Mouse (Mus musculus): ENCODE data around the gene Nlrc4. TPM values are rescaled to one million over a fixed set of nuclear protein-coding genes. Genes with fewer than 3 reads are reported as not detected.

The Nlrc4 gene
- total RNA-seq, 4 experiments from 2014 or later, result 0.07 to 0.13 (median 0.07) TPM; not detected in 1

GRCm38 (mm10) chr17:74431481-74431880, 27.5 kb downstream of the Nlrc4 start:
- DNase-seq (ENCODE audit: low spot score in 2 of 2), result no peak

GRCm38 (mm10) chr17:74430074-74430473, 28.9 kb downstream of the Nlrc4 start:
- no peak for DNase-seq (ENCODE audit: low spot score in 2 of 2)

DNA sequence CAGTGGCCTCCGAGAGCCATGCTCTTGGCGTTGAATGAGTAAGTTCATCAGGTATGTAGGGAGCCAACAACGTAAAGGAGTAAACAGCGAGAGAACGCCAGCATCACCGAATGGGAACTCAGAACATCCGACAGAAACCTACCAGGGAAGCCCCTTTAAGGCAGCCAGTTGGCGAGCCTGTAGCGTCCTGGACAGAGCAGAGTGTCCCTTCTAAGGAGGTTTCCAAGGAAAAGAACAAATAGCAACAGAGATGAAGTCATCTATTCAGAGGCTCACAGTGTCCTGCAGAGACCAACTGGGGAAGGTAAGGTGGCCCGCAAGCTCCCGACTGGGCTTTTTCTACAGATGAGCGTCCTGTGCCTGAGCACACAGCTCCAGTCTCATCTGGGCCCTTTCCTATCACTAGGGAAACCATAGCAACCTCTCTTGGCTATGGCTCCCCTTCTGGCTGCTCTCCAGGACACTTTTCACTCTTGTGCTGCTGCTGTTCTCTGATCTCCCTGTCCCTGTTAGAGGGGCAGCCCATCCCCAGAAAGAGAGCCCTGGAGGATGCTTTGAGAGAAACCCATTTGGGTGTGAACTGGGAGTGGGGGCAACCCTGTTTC, 34.4 kb downstream of the Nlrc4 start:
- DNase-seq (ENCODE audit: low spot score in 2 of 2), result no peak

DNA sequence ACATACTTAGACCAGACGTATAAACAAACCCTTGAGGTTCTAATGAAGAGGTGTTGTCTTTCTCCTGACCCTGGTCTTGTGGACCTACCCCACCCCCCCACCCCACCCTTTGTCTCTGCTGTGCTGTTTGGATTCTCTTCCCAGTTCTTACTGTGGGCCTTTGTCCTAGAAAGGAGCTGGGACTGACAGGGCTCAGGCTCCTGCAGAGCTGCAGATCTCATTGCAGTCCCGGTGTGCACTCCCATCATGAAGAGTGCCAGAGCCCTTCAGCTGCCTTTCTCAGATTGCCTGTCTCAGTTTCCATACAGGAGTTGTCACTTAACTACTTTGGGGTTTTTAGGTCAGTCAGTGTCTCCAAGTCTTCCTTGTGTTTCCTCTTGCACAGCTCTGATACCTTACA, 38.3 kb downstream of the Nlrc4 start:
- DNase-seq (ENCODE audit: low spot score in 2 of 2), result peak in 1 of 2 experiments; percentile 6

DNA sequence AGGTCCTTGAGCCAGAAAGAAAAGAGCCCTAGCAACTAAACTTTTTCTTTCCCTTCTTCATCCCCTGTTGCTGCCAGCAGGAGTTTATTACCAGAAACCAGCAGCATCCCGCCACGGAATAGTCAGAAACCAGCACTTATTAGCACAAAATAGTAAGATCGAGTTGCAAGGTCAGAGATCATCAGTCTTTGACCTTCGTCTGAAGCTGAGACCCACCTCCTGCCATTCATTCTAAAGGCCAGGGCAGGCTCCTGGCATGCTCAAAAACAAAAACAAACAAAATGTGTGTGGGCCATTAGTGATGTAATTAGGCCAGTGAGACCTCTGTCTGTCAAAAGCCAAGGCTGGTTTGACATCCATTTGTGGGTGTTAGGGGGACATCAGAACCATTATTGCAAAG, 40.8 kb downstream of the Nlrc4 start:
- no peak for DNase-seq (ENCODE audit: low spot score in 2 of 2)

DNA sequence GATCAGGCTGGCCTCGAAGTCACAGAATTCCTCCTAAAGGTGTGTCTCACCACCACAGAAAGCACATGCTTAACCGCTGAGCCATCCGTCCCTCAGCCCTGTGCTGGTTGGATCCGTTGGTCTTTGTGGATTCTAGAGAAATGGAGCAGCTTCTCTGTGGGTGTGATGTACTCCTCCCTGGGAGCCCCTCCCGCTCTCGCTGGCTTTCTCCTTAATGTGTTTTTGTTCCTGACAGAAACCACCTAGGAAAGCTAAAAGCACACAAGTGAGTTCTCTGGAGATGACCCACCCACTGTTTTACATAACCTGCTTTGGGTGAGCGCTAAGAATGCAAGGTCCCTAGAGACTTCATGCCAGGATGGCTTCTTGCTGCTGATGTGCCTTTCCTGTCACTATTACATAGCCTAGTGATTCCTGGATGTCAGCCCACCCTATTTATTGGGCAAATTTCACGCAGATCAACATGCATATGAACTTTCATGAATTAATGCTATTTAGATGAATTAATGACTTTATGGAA, 42.0 kb downstream of the Nlrc4 start:
- no peak for DNase-seq (ENCODE audit: low spot score in 2 of 2)

GRCm38 (mm10) chr17:74414671-74415070, 44.3 kb downstream of the Nlrc4 start:
- no peak for DNase-seq (ENCODE audit: low spot score in 2 of 2)

DNA sequence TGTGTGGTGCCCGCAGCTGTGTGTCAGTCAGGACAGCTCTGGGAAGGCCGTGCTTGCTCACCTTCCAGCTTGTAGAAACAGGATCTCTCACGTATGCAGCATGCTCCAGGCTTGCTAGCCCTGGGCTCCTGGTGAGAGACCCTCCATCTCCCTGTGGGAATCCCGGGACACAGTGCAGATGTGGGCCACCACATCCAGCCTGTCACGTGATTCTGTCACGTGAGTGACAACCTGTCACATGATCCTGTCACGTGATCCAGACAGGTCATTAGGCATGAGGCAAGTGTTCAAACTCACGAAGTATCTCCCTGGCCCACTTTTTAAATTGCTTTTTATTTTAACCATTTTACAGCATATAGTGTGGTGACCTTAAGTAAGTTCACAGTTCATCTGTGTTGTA, 45.6 kb downstream of the Nlrc4 start:
- DNase-seq (ENCODE audit: low spot score in 2 of 2), result no peak

DNA sequence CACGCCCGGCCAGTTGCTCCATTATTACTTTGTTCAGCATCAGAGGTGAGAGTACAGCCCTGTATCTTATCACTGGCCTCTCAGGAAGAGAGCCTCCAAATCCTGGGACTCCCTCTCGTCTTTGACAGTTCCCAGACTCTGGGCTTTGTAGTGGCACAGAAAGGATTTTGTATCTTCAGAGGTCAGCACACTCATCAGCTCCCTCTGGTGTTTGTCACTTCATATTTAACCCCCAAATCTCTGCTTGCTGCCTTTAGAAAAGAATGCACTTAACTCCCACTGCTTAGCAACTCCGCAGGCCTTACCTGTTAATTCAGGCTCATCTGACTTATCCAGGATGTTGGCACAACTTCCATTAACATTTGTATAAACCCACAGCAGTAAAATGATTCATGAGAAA, 49.2 kb downstream of the Nlrc4 start:
- no peak for DNase-seq (ENCODE audit: low spot score in 2 of 2)

- no peak for DNase-seq (ENCODE audit: low spot score in 2 of 2)
Measured at GRCm38 (mm10) chr17:74406487-74406886, 52.5 kb downstream of the Nlrc4 start.

- no peak for DNase-seq (ENCODE audit: low spot score in 2 of 2)
Measured at GRCm38 (mm10) chr17:74402486-74403222, 56.3 kb downstream of the Nlrc4 start.

DNA sequence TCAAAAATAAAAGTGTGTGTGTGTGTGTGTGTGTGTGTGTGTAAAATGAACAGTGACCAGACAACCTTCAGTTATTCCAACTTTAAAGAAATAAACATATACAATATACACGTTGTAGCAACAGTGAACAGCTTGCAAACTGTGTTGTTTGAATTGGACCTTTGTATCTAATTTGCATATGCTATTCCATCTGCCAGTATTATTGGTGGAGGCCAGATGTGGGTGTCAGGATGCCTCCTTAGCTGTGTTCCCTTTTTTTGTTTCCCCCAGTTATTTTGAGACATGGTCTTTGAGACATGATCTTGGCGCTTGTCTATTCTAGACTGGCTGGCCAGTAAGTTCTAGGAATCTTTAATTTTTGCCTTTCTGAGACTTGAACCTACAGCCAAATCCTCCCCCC, 61.8 kb downstream of the Nlrc4 start:
- DNase-seq (ENCODE audit: low spot score in 2 of 2), result no peak

- no peak for DNase-seq (ENCODE audit: low spot score in 2 of 2)
Measured at GRCm38 (mm10) chr17:74396766-74397165, 62.2 kb downstream of the Nlrc4 start.

- DNase-seq (ENCODE audit: low spot score in 2 of 2), result peak; percentile 95 to 96
Measured at GRCm38 (mm10) chr17:74395383-74396065, 63.4 kb downstream of the Nlrc4 start, which contains the start of gene Slc30a6. Slc30a6 (plus strand) TSS chr17:74395608.

DNA sequence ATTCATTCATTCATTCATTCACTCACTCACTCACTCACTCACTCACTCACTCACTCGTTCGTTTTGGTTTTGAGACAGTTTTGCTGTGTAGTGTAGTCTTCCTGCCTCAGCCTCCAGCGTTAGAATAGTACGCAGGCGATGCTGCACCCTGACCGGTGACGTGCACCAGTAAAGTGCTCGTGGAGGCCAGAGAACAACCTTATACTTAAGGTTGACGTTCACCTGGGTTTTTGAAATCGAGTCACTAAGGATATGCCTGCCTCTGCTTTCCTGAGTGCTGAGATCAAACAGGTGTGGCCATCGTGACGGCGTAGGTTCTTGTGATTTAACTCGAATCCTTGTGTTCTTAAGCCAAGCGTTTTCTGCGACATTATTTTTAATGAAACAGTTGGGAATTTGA, 64.1 kb downstream of the Nlrc4 start:
- DNase-seq (ENCODE audit: low spot score in 2 of 2), result no peak

DNA sequence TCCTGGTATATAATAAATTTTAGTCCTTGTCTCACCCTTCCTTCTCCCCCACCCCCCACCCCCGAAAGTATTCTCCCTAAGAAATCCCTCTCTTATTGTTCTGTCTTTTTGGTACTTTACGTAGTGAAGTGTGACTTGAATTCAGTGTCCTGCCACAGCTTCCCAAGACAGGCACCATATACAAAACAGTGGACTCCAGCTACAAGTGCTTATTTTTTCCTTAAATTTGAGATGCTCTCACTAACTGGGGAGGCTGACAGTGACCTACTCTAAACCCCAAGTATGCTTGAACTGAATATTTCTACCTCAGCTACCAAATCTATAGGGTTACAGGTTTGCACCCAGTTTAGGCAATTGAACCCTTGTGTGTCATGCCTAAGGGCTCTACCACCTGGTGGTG, 64.6 kb downstream of the Nlrc4 start:
- no peak for DNase-seq (ENCODE audit: low spot score in 2 of 2)

DNA sequence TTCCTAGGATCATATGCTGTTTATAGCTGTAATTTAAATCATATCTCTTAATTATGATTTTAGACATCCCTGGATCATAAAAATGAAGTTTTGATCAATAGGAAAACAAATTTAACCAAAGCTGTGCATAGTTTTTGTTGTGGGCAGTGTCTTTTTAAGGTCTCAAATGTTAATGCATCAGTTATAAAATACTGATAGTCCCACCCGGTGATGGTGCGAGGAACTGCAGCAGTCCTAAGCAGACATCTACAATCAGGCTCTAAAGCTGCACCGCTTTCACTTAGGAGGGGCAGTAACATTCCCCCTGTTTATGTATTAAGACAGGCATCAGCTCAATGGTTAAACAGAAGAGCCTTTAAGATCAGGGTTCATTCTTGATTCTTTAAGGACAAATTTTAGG, 69.1 kb downstream of the Nlrc4 start:
- DNase-seq (ENCODE audit: low spot score in 2 of 2), result no peak

DNA sequence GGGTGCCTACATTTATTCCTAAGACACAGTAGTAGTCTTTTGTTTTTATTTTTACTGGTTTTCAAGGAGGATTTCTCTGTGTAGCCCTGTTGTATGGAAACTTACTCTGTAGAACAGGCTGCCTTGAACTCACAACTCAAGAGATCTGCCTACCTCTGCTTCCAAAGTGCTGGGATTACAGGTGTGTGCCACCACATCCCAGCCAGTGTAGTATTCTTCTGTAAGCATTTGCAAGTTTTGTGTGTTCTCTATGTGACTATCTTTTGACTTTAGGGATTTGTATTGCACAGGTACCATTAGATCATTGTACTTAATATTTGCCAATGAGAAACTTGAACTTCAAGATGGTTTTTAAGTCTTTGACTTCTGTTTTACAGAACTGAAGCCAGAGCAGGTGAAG, 72.3 kb downstream of the Nlrc4 start:
- no peak for DNase-seq (ENCODE audit: low spot score in 2 of 2)

GRCm38 (mm10) chr17:74376916-74377315, 82.0 kb downstream of the Nlrc4 start:
- no peak for DNase-seq (ENCODE audit: low spot score in 2 of 2)

Measured in gastrocnemius, adult 8-10 months (tissue).